Mouse (Mus musculus): ENCODE data around the gene Trappc6a. TPM values are rescaled to one million over a fixed set of nuclear protein-coding genes. Genes with fewer than 3 reads are reported as not detected.
A peak's percentile ranks its signal among the peaks of the same experiment; 100 is the strongest.

Trappc6a gene
- polyA plus RNA-seq, 1 experiment = 57.3 TPM

- Histone ChIP-seq H3ac (ENCODE audit: control insufficient read depth, insufficient read length) (no peak overlapping the region), H3K36me3 (ENCODE audit: control insufficient read depth, insufficient read depth) (no peaks in the 10 kb centered on the region), H3K79me2 (ENCODE audit: control insufficient read depth, insufficient read depth) (no peaks in the 10 kb centered on the region)
These were observed 7.5 kb upstream of the Trappc6a start for GRCm38 (mm10) chr7:19500420-19501363.

GRCm38 (mm10) chr7:19501658-19502057 lies 6.5 kb upstream of the Trappc6a start:
- TF ChIP-seq POLR2A (IDR thresholded peaks at IDR 0.05; ENCODE audit: insufficient read length, low read depth) (no peak), TCF12 (IDR thresholded peaks at IDR 0.05; ENCODE audit: insufficient read depth, poor library complexity, severe bottlenecking) (no peak), REST (IDR thresholded peaks at IDR 0.05; ENCODE audit: insufficient read depth, insufficient read length) (no peak), USF1 (IDR thresholded peaks at IDR 0.05; ENCODE audit: low read depth) (no peak), POLR2AphosphoS2 (IDR thresholded peaks at IDR 0.05; ENCODE audit: insufficient read length, low read depth) (no peak), SRF (IDR thresholded peaks at IDR 0.05; ENCODE audit: control insufficient read depth, insufficient read length, low read depth) (no peak), CEBPB (IDR thresholded peaks at IDR 0.05; ENCODE audit: insufficient read depth, poor library complexity, severe bottlenecking) (no peak), MAX (IDR thresholded peaks at IDR 0.05; ENCODE audit: low read depth) (no peak), MYOD1 (IDR thresholded peaks at IDR 0.05; ENCODE audit: control insufficient read depth in 1 of 3, insufficient read length in 2 of 3, low read depth in 2 of 3) (no peak), MYOG (IDR thresholded peaks at IDR 0.05; ENCODE audit: control insufficient read depth in 1 of 3, insufficient read depth in 1 of 3, insufficient read length in 2 of 3, low read depth in 2 of 3) (no peak)
- Histone ChIP-seq H3K4me2 (ENCODE audit: low read depth) (no peak overlapping the region), H3ac (ENCODE audit: control insufficient read depth, insufficient read length) (no peak overlapping the region), H3K79me2 (ENCODE audit: control insufficient read depth, insufficient read depth) (no peaks in the 10 kb centered on the region), H3K4me3 (no peak overlapping the region), H3K36me3 (ENCODE audit: control insufficient read depth, insufficient read depth) (no peaks in the 10 kb centered on the region), H3K27me3 (ENCODE audit: control insufficient read depth, insufficient read depth, insufficient read length) (peaks cover 8% of the 10 kb centered on the region)

More at GRCm38 (mm10) chr7:19500420-19501363, 7.5 kb upstream of the Trappc6a start:
- TF ChIP-seq TCF3 (IDR thresholded peaks at IDR 0.05; ENCODE audit: insufficient read length, low read depth) (no peak), TCF12 (IDR thresholded peaks at IDR 0.05; ENCODE audit: insufficient read depth, poor library complexity, severe bottlenecking) (no peak), POLR2AphosphoS2 (IDR thresholded peaks at IDR 0.05; ENCODE audit: insufficient read length, low read depth) (no peak), MYOG (IDR thresholded peaks at IDR 0.05; ENCODE audit: control insufficient read depth in 1 of 3, insufficient read depth in 1 of 3, insufficient read length in 2 of 3, low read depth in 2 of 3) (no peak), SRF (IDR thresholded peaks at IDR 0.05; ENCODE audit: control insufficient read depth, insufficient read length, low read depth) (no peak), REST (IDR thresholded peaks at IDR 0.05; ENCODE audit: insufficient read depth, insufficient read length) (no peak), E2F4 (IDR thresholded peaks at IDR 0.05; ENCODE audit: insufficient read depth) (no peak), MAX (IDR thresholded peaks at IDR 0.05; ENCODE audit: low read depth) (no peak), POLR2A (IDR thresholded peaks at IDR 0.05; ENCODE audit: insufficient read length, low read depth) (no peak), USF1 (IDR thresholded peaks at IDR 0.05; ENCODE audit: low read depth) (no peak), CEBPB (IDR thresholded peaks at IDR 0.05; ENCODE audit: insufficient read depth, poor library complexity, severe bottlenecking) (no peak), MYOD1 (IDR thresholded peaks at IDR 0.05; ENCODE audit: control insufficient read depth in 1 of 3, insufficient read length in 2 of 3, low read depth in 2 of 3) (no peak)
- H3K27me3 ChIP-seq (ENCODE audit: control insufficient read depth, insufficient read depth, insufficient read length) = peaks cover 18% of the 10 kb centered on the region
- no peak overlapping the region for H3K4me2 ChIP-seq (ENCODE audit: low read depth)
- H3K4me3 ChIP-seq = no peak overlapping the region

GRCm38 (mm10) chr7:19503481-19504068 lies 4.6 kb upstream of the Trappc6a start:
- TF ChIP-seq MYOG (IDR thresholded peaks at IDR 0.05; ENCODE audit: control insufficient read depth in 1 of 3, insufficient read depth in 1 of 3, insufficient read length in 2 of 3, low read depth in 2 of 3) (no peak), CEBPB (IDR thresholded peaks at IDR 0.05; ENCODE audit: insufficient read depth, poor library complexity, severe bottlenecking) (no peak), POLR2AphosphoS2 (IDR thresholded peaks at IDR 0.05; ENCODE audit: insufficient read length, low read depth) (no peak), SRF (IDR thresholded peaks at IDR 0.05; ENCODE audit: control insufficient read depth, insufficient read length, low read depth) (no peak), POLR2A (IDR thresholded peaks at IDR 0.05; ENCODE audit: insufficient read length, low read depth) (no peak), REST (IDR thresholded peaks at IDR 0.05; ENCODE audit: insufficient read depth, insufficient read length) (no peak), MAX (IDR thresholded peaks at IDR 0.05; ENCODE audit: low read depth) (no peak), E2F4 (IDR thresholded peaks at IDR 0.05; ENCODE audit: insufficient read depth) (no peak), USF1 (IDR thresholded peaks at IDR 0.05; ENCODE audit: low read depth) (no peak), MYOD1 (IDR thresholded peaks at IDR 0.05; ENCODE audit: control insufficient read depth in 1 of 3, insufficient read length in 2 of 3, low read depth in 2 of 3) (no peak), TCF12 (IDR thresholded peaks at IDR 0.05; ENCODE audit: insufficient read depth, poor library complexity, severe bottlenecking) (no peak), TCF3 (IDR thresholded peaks at IDR 0.05; ENCODE audit: insufficient read length, low read depth) (no peak)
- Histone ChIP-seq H3ac (ENCODE audit: control insufficient read depth, insufficient read length) (no peak overlapping the region), H3K36me3 (ENCODE audit: control insufficient read depth, insufficient read depth) (no peaks in the 10 kb centered on the region), H3K79me2 (ENCODE audit: control insufficient read depth, insufficient read depth) (no peaks in the 10 kb centered on the region), H3K4me3 (no peak overlapping the region), H3K4me2 (ENCODE audit: low read depth) (no peak overlapping the region), H3K27me3 (ENCODE audit: control insufficient read depth, insufficient read depth, insufficient read length) (no peaks in the 10 kb centered on the region)

- TF ChIP-seq MYOD1 (IDR thresholded peaks at IDR 0.05; ENCODE audit: control insufficient read depth in 1 of 3, insufficient read length in 2 of 3, low read depth in 2 of 3) (no peak), POLR2A (IDR thresholded peaks at IDR 0.05; ENCODE audit: insufficient read length, low read depth) (no peak)
- peaks cover 6% of the 10 kb centered on the region for H3K79me2 ChIP-seq (ENCODE audit: control insufficient read depth, insufficient read depth)
- no peaks in the 10 kb centered on the region for H3K36me3 ChIP-seq (ENCODE audit: control insufficient read depth, insufficient read depth)
- no peak overlapping the region for H3K4me3 ChIP-seq
- H3ac ChIP-seq (ENCODE audit: control insufficient read depth, insufficient read length) = no peak overlapping the region
- H3K4me2 ChIP-seq (ENCODE audit: low read depth) = peak overlapping the region; percentile 84
- H3K27me3 ChIP-seq (ENCODE audit: control insufficient read depth, insufficient read depth, insufficient read length) = no peaks in the 10 kb centered on the region
These were observed 1.9 kb upstream of the Trappc6a start for GRCm38 (mm10) chr7:19506326-19506725.
